Mouse (Mus musculus) ES-Bruce4 (cell line): Measurements from ENCODE around the gene Phc3.

ENCODE experiments used
- CTCF ChIP-seq: IDR thresholded peaks from one replicate; pipeline ENCODE4 v1.8.1; 2011; ENCODE audit warnings: low read depth, low read length
- EP300 ChIP-seq: IDR thresholded peaks from 2 replicates; pipeline ENCODE4 v1.6.1; 2011; ENCODE audit warnings: low read depth, low read length; ENCODE audit not compliant: insufficient read depth

DNA sequence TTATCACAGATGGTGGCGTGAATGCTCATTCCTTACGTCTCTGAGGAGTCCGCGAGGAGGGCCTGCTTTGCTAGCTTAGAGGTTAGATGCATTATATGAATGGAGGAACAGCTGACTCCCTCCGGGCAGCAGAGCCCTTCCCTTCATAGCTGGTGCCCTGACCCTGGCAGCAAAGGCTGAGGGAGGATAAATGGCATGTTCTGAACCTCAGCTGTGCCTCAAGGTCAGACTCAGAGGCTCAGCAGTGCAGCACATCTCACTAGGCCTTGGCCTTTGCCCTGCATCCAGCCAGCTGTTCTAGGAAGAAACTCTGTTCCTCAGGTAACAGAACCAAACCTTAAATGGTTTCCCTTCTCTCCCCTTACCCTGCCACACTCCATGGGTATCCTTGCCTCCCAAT lies 101.0 kb downstream of the Phc3 start:
- no peak for TF ChIP-seq CTCF
- no peak for TF ChIP-seq EP300
